Mouse (Mus musculus): ENCODE measurements around the gene Ugt1a6a.
"Not testable (repeated sequence)": the region's sequence is repeated elsewhere in the genome, so short reads cannot be mapped to it uniquely, and the experiment has no call there.

Gene Ugt1a6a

GRCm38 (mm10) chr1:88134457-88135011 lies at the start of gene Ugt1a6a:
TSS of gene Ugt1a6a (plus strand) at chr1:88134809.
- TF ChIP-seq GATA4 (IDR thresholded peaks at IDR 0.05; ENCODE audit: insufficient replicate concordance, low read length) = not testable (repeated sequence)

- TF ChIP-seq GATA4 (IDR thresholded peaks at IDR 0.05; ENCODE audit: insufficient replicate concordance, low read length) = peak; percentile 43; the same call in 1 of the 2 replicates
These were observed 48.5 kb upstream of the Ugt1a6a start for GRCm38 (mm10) chr1:88086125-88086524.

GRCm38 (mm10) chr1:88087513-88087912 lies 47.1 kb upstream of the Ugt1a6a start, which contains the start of gene Ugt1a8:
TSS of gene Ugt1a8 (plus strand) at chr1:88087813.
- TF ChIP-seq GATA4 (IDR thresholded peaks at IDR 0.05; ENCODE audit: insufficient replicate concordance, low read length) = no peak

- TF ChIP-seq GATA4 (IDR thresholded peaks at IDR 0.05; ENCODE audit: insufficient replicate concordance, low read length) = no peak
These were observed 42.3 kb upstream of the Ugt1a6a start for GRCm38 (mm10) chr1:88092341-88092740.

GRCm38 (mm10) chr1:88094941-88095492 lies 39.6 kb upstream of the Ugt1a6a start, which contains the start of gene Ugt1a7c:
TSS of gene Ugt1a7c (plus strand) at chr1:88095062.
- no peak for TF ChIP-seq GATA4 (IDR thresholded peaks at IDR 0.05; ENCODE audit: insufficient replicate concordance, low read length)

GRCm38 (mm10) chr1:88103019-88103418 lies 31.6 kb upstream of the Ugt1a6a start, which contains the start of gene Ugt1a6b:
TSS of gene Ugt1a6b (plus strand) at chr1:88103252.
- not testable (repeated sequence) for TF ChIP-seq GATA4 (IDR thresholded peaks at IDR 0.05; ENCODE audit: insufficient replicate concordance, low read length)

- TF ChIP-seq GATA4 (IDR thresholded peaks at IDR 0.05; ENCODE audit: insufficient replicate concordance, low read length) = no peak
These were observed 29.8 kb upstream of the Ugt1a6a start for GRCm38 (mm10) chr1:88104667-88105430.

GRCm38 (mm10) chr1:88105656-88106055 lies 29.0 kb upstream of the Ugt1a6a start:
- no peak for TF ChIP-seq GATA4 (IDR thresholded peaks at IDR 0.05; ENCODE audit: insufficient replicate concordance, low read length)

- TF ChIP-seq GATA4 (IDR thresholded peaks at IDR 0.05; ENCODE audit: insufficient replicate concordance, low read length) = no peak
These were observed 627 bp upstream of the Ugt1a6a start for GRCm38 (mm10) chr1:88133908-88134456.

- no peak for TF ChIP-seq GATA4 (IDR thresholded peaks at IDR 0.05; ENCODE audit: insufficient replicate concordance, low read length)
These were observed 2.0 kb downstream of the Ugt1a6a start for GRCm38 (mm10) chr1:88136646-88137045.

GRCm38 (mm10) chr1:88137264-88137663 lies 2.7 kb downstream of the Ugt1a6a start:
- no peak for TF ChIP-seq GATA4 (IDR thresholded peaks at IDR 0.05; ENCODE audit: insufficient replicate concordance, low read length)

- no peak for TF ChIP-seq GATA4 (IDR thresholded peaks at IDR 0.05; ENCODE audit: insufficient replicate concordance, low read length)
These were observed 3.5 kb downstream of the Ugt1a6a start for GRCm38 (mm10) chr1:88138145-88138544.

GRCm38 (mm10) chr1:88158430-88158829 lies 23.8 kb downstream of the Ugt1a6a start:
- TF ChIP-seq GATA4 (IDR thresholded peaks at IDR 0.05; ENCODE audit: insufficient replicate concordance, low read length) = no peak

GRCm38 (mm10) chr1:88165711-88166110 lies 31.1 kb downstream of the Ugt1a6a start, which contains the start of gene Ugt1a5:
TSS of gene Ugt1a5 (plus strand) at chr1:88166012.
- no peak for TF ChIP-seq GATA4 (IDR thresholded peaks at IDR 0.05; ENCODE audit: insufficient replicate concordance, low read length)

GRCm38 (mm10) chr1:88172190-88172589 lies 37.6 kb downstream of the Ugt1a6a start:
- TF ChIP-seq GATA4 (IDR thresholded peaks at IDR 0.05; ENCODE audit: insufficient replicate concordance, low read length) = 0 out of 2 replicates have a peak, but pooled peaks have one; percentile 35

All from liver, adult (tissue).